Mouse (Mus musculus): ENCODE data around the gene Ccdc63.
A peak's percentile ranks its signal among the peaks of the same experiment; 100 is the strongest.
"Not testable (repeated sequence)": the region's sequence is repeated elsewhere in the genome, so short reads cannot be mapped to it uniquely, and the experiment has no call there.

Ccdc63 gene

GRCm38 (mm10) chr5:122149259-122149658 lies 8.6 kb upstream of the Ccdc63 start:
- DNase-seq (ENCODE audit: low read depth), result no peak

- DNase-seq (ENCODE audit: low read depth), result no peak
Measured at GRCm38 (mm10) chr5:122148107-122148506, 7.5 kb upstream of the Ccdc63 start.

GRCm38 (mm10) chr5:122146609-122147008 lies 6.0 kb upstream of the Ccdc63 start:
- DNase-seq (ENCODE audit: low read depth), result no peak

- no peak for DNase-seq (ENCODE audit: low read depth)
Measured at GRCm38 (mm10) chr5:122146056-122146580, 5.5 kb upstream of the Ccdc63 start.

- DNase-seq (ENCODE audit: low read depth), result no peak
Measured at GRCm38 (mm10) chr5:122145381-122146055, 4.9 kb upstream of the Ccdc63 start.

- no peak for DNase-seq (ENCODE audit: low read depth)
Measured at GRCm38 (mm10) chr5:122144825-122145224, 4.2 kb upstream of the Ccdc63 start.

- no peak for DNase-seq (ENCODE audit: low read depth)
Measured at GRCm38 (mm10) chr5:122143543-122143942, 2.9 kb upstream of the Ccdc63 start.

- no peak for DNase-seq (ENCODE audit: low read depth)
Measured at GRCm38 (mm10) chr5:122142230-122142992, 1.8 kb upstream of the Ccdc63 start.

- not testable (repeated sequence) for DNase-seq (ENCODE audit: low read depth)
Measured at GRCm38 (mm10) chr5:122139771-122140170, 852 bp downstream of the Ccdc63 start.

- DNase-seq (ENCODE audit: low read depth), result no peak
Measured at GRCm38 (mm10) chr5:122138856-122139255, 1.8 kb downstream of the Ccdc63 start.

GRCm38 (mm10) chr5:122136508-122137408 lies 3.9 kb downstream of the Ccdc63 start:
- DNase-seq (ENCODE audit: low read depth), result no peak

- no peak for DNase-seq (ENCODE audit: low read depth)
Measured at GRCm38 (mm10) chr5:122135290-122135882, 5.2 kb downstream of the Ccdc63 start.

GRCm38 (mm10) chr5:122134395-122135289 lies 6.0 kb downstream of the Ccdc63 start:
- DNase-seq (ENCODE audit: low read depth), result no peak

- DNase-seq (ENCODE audit: low read depth), result no peak
Measured at GRCm38 (mm10) chr5:122133050-122133389, 7.6 kb downstream of the Ccdc63 start.

- DNase-seq (ENCODE audit: low read depth), result no peak
Measured at GRCm38 (mm10) chr5:122132167-122133049, 8.2 kb downstream of the Ccdc63 start.

GRCm38 (mm10) chr5:122131076-122132051 lies 9.3 kb downstream of the Ccdc63 start:
- peak; percentile 84 for DNase-seq (ENCODE audit: low read depth)

- no peak for DNase-seq (ENCODE audit: low read depth)
Measured at GRCm38 (mm10) chr5:122130341-122130998, 10.2 kb downstream of the Ccdc63 start.

- DNase-seq (ENCODE audit: low read depth), result no peak
Measured at GRCm38 (mm10) chr5:122129068-122129655, 11.5 kb downstream of the Ccdc63 start.

All from c-Kit-positive CD71-positive TER-119-negative erythroid progenitor cells, embryonic 14.5 days (primary cell).